Mouse (Mus musculus) heart, adult 8-10 months (tissue): Measurements from ENCODE around the gene Klhl33. TPM values are rescaled to one million over a fixed set of nuclear protein-coding genes. Genes with fewer than 3 reads are reported as not detected.
"Not testable (repeated sequence)": the region's sequence is repeated elsewhere in the genome, so short reads cannot be mapped to it uniquely, and the experiment has no call there.

Experiments used
- DNase-seq: peaks from one replicate; pipeline ENCODE4 v3.0.0; 2022; ENCODE audit warnings: low spot score
- total RNA-seq, 4 experiments: library from RNA; stranded (reverse); gene quantifications; 2 replicates each; pipeline ENCODE4 v1.2.4; 2022

Klhl33 gene
- total RNA-seq = 10 to 100 TPM; 13.4 to 33.6 (median 21.6) TPM

DNA sequence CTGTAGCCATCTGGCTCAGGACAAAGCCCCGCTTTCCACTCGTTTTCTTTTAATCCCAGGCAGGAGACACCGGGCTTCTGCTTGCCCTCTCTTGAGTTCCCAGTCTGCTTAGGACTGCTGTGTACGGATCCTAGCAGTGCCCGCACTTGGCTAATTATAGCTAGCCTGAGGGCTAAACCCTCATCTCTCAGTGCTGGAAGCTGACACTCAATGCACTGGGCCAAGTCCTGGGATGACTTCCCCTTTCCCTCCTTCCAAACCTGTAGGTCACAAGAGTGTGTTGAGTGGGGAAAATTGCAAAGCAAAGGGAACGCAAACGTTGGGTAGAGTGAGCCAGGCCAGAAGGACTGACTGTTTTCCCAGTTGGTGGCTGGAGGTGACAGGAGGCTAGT is at the start of gene Klhl33:
TSS of gene Klhl33 (minus strand) at position 134 of the 392 bp plus-strand sequence.
- peak; percentile 35 for DNase-seq

DNA sequence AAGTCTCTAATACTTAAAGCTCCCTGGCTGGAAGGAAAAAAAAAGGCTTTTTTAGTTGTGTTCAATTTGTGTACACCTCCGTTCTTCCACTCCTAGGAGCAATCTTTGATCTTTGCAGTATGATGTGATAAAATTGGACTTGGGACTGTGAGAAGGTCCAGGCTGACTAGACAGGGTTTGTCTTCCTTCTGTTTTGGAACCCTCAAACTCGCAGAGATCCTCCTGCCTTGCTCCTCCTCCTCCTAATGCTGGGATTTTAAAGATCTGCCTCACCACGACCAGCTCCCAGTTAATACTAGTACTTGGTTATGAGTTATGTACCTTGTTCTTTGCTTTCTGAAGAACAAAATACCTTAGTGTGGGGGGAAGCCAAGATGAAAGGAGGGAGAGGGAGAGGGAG is 48.2 kb upstream of the Klhl33 start:
- DNase-seq = not testable (repeated sequence)

DNA sequence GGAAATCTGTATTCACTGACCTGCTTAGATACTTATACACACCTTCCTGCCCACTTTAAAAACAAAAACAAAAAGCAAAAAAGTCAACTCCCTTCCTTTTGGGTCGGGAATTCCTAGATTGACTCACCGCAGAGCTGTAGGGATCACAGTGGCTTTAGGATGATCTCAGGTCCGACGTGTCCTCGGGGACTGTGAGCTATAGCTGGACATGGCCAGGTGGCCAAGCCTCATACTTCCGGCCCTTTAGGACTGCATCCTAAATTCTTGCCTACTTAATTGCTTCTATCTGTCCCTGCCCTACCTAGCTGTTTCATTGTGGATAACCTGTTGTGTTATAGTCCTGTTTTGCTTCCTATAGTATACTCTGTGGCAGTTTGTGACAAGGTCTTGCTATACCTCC is 47.8 kb upstream of the Klhl33 start:
- not testable (repeated sequence) for DNase-seq

DNA sequence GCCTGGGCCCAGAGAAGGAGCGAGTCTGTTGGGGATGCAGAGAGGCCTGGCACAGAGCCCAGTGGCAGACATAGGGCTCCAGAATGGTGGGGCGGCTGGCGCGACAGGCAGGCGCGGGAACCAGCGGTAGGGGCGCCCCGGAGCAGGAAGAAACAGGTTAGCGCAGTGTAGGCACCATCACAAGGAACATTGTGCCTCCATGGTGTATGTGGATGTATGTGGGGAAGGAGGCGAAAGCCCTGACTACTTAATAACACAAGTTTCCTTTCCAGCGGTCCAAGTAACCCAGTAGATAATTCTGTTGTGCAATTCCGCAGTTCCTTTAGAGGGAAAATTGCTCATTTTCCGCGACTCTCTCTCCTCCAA is 47.3 kb upstream of the Klhl33 start:
- not testable (repeated sequence) for DNase-seq

DNA sequence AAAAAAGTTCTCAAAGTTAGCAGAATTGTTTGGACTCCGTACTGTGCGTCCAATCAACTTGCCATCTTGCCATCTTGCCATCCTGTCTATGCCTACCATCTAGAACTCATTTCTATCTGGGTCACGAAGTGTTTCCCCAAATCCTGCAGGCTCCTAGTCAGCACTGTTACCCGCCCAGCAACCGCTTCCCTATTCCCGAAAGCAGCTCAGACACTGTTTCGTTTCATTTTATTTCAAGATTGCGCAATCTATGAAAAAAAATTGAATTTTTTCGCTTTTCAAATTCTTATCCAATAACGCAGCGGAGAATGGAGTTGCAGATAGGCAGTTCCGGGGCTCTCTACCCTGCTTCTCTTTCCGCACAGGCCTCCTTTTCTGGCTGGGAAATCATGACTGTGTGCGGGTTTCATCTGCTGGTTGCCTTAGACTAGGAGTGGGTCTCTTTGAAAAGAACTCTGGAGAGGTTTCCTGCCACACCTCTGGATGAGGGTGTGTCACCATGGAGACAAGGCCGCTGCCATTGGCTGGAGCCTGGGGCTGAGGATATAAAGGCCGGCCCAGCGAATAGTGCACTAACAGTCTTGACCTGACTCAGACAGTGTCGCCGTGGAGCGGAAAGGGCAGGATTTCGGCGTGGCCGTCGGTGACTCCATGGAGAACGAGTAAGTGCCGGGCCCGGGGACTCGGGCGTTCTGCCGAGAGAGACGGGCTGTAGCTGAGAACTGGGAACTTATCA is 46.8 kb upstream of the Klhl33 start, which contains the start of gene Gm49342:
TSS of gene Gm49342 (plus strand) at position 586 of the 736 bp plus-strand sequence.
- peak; percentile 98 for DNase-seq

DNA sequence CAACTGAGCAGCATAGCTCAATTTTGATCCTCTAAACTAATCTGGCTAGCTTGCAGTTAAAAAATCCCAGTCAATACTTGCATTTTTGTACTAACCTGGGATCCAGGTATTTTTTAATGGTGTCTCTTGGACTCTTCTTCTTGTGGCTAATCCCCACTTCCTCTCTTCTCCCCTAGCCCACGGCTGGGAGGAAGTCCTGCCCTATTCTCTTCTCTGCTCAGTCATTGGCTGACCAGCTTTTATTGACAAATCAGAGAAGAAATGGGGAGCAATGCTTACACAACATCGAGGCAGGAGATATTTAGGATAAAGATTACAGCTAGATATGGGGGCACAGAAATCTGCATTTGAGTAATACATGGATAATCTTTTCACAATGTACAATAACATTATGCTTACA is 41.6 kb upstream of the Klhl33 start:
- no peak for DNase-seq

DNA sequence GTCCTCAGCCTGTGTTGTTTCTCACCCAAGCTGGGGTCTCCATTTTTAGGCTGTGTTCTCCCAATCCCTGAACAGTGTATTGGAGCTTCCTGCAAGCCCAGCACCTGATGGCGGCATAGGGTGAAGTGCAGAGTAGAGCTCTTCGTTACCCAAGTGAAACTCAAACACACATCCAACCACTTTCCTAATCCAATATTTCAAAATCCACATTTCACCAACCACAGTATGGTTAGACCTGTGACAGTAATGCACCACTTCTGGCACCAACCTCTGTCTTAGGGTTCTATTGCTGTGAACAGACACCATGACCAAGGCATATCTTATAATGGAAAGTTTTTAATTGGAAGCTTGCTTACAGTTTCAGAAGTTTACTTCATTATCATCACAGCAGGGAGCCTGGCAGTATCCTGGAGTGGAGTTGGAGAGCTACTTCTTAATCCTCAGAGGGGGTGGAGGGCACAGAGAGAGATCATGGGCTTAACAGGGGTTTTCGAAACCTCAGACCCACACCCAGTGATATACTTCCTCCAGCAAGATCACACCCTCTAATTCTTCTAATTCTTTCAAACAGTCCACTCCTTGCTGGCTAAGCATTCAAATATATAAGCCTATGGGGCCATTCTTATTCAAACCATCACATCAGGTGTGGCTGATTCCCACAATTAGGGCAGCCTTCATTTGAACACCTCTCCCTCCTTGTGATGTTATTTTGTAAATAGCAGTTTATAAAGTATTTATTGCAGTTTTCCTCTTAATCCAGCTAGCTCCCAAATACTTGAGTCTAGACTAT is 41.0 kb upstream of the Klhl33 start:
- no peak for DNase-seq

DNA sequence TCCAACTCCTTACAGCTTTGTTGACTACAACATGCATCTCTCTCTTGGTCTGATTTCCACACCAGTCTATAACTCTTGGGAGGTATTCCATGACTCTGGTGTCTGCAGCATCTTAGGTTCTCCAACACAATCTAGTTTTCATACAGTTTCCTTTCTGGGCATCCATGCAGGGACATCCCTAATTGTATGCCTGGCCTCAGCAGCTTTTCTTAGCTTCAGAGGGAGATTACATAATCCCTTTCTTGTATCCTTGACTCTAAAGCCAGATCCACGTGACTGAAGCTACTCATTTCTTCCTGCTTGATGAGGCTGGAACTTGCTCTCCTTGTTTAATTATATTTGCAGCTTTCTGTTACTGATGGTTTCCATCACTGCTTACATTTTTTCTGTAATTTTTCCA is 39.3 kb upstream of the Klhl33 start:
- DNase-seq = no peak

DNA sequence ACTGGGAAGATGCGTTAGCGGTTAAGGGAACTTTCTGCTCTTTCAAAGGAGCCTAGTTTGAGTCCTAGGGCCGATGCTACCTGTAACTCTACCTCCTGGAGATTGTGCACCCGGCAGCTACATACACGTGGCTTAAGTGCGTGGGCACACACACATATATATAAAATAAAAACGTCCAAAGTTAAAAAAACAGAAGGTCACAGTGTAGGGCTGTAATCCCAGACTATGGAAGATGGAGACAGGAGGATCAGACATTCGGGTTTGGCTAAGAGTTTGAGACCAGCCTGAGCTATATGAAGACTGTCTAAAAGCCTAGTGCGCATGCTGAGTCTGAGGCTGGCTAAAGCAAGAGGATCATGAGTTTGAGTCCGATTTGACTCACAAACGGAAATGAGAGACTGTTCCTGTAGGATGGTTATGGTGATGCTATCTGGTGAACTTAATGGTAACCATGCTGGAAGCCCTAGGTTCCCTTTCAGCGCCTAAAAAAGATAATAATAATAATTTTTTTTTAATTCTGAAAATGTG is 34.2 kb upstream of the Klhl33 start:
- no peak for DNase-seq

DNA sequence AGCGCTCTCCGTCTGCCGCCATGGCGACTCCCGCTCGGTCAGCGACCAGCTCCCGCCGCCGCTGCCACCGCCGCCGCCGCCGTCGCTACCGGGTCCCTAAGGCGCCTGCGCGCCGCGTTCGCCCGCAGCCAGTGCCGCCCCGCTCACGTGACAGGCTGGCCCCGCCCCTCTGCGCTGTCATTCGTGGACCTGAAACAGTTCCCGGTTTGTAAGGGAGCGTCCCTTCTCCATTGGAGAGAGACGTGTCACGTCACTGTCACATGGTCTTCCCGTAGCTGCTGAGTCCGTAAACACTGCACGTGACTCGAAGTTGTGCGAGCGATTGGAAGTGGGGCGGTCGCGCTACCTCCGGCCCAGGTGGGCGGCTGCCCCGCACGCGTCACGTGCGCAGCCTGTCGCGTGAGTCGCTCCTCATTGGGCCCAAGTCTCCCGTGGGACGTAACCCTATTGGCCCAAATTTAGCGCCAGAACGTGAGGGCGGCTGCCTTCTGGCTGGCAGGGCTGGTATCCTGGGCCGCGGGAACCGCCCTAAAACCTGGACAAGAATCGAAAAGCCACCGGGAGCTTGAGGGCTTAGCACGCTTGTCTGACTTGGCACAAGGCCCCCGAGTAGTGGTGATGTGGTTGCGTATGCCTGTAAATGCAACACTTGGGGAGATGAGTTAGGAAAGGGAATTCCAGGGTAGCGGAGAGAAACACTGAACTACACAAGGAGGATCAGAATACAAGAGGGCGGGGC is 33.6 kb upstream of the Klhl33 start, which contains the start of the genes Pip4p1 and Pnp:
TSS of gene Pip4p1 (minus strand) at position 103 of the 739 bp plus-strand sequence.
TSS of gene Pnp (plus strand) at position 329 of the 739 bp plus-strand sequence.
- peak; percentile 99 for DNase-seq

DNA sequence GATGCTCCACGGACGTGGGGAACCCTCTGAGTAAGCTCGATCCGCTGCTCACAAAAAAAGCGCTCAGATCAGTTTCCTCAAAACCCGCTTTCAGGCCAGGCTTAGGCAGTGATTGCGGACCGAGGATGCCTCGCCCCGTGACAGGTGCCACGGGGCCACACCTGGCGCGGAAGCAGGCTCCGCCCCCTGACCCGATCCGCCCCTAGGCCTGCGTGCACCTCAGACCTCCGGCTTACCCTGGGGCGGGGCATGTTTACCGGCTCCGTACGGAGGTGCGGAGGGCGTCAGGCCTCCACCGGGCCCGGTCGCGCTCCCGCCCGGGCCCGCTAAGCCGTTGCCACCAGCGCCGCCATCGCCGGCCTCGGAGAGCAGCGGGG is 33.1 kb upstream of the Klhl33 start:
- DNase-seq = no peak

DNA sequence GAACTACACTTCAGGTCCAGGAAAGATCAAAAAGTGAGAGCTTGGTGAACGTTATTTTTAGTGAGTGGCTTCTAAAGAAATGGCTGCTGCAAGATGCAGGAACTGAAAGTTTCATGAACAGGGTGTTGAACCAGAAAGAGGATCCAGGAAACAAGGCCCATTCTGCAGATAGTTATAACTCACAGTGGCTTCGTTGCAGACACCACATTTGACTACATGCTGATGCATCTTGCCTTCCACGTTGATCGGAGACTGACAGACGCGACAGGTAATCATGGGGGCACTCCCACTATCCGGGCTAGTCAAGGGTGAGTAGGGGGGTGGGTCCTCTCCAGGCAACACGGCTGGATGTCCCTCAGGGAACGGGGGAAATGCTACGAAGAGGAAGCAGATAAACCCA is 32.6 kb upstream of the Klhl33 start:
- DNase-seq = no peak

DNA sequence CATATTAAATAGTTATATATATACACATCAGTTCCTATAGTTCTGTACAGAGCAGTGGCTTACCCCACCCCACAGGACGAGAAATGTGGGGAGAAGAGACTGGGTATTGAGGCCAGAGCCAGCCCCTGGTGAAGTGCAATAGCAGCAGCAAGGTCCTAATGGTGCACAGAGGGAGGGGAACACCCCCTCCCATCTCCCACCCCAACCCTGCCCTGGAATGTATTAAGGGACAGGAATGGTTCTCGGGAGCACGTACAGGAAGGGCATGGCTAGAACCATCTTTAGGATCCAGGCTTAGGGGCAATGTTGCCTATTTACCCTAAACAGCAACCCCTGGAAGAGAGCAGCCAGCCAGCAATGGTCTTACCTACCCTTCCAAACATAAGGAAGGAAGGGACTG is 30.1 kb upstream of the Klhl33 start:
- DNase-seq = no peak

DNA sequence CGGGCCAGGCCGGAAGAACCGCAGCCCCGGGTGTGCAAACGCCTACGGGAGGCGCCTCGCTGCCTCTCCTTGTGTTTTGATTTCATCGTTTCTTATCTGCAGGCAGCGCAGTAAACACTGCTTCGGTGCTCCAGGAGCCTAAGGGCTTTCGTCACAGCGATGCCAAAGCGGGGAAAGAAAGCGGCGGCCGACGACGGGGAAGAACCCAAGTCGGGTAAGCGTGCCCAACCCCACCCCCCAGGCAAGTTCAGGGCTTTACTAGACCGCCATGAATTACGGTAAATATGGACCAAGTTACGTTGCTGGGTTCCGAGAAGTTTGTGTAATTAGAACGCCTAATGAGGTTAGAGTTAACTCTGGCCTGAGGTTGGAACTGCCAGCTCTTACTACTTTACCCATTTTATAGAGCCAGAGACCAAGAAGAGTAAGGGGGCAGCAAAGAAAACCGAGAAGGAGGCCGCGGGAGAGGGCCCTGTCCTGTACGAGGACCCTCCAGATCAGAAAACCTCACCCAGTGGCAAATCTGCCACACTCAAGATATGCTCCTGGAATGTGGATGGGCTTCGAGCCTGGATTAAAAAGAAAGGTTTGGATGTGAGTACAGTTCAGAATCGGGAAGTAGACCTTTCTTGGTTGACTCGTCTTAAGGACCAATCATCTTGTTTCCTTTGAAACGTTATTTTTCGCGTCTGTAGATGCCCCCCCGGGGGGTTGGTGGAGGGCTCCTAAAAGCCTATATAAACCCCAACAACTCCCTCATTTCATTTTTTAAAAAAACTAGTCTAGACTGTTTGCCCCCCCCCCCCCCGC is 28.0 kb upstream of the Klhl33 start:
- DNase-seq = no peak

DNA sequence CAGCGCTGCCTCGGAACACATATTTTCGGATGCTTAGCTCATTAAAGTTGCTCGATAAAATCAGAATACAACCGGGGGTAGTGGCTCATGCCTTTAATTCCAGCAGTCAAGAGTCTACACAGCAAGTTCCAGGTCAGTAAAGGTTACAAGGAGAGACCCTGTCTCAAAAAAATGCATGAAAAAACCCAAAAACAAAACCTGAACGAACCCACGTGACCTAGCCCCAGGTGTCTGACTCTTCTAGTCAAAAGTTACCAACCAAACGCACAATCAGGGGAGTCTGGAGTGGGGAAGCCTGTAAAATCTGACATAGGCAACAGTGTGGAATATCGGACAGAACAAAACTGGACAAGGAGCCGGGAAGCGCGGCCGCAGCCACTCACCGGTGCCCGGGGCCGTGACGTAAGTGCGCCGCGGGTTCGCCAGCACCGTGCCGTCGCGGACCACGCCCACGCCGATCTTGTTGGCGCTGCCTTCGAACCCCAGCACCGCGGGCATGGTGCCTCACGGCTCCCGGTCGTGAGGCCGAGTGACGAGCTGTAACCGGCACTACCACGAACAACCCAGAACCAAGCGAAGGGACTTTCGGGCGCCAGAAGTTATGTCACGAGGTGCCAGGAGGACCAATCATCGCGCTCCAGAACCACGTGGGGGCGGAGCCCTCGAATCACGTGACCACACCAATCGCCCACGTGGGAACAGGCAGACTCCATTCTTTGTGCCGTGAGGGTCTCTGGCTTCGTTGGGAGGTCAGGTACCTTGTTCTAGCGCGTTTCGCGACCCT is 27.2 kb upstream of the Klhl33 start, which contains the start of the genes Osgep and Apex1:
TSS of gene Osgep (minus strand) at position 613 of the 784 bp plus-strand sequence.
TSS of gene Apex1 (plus strand) at position 688 of the 784 bp plus-strand sequence.
- DNase-seq = peak; percentile 95

DNA sequence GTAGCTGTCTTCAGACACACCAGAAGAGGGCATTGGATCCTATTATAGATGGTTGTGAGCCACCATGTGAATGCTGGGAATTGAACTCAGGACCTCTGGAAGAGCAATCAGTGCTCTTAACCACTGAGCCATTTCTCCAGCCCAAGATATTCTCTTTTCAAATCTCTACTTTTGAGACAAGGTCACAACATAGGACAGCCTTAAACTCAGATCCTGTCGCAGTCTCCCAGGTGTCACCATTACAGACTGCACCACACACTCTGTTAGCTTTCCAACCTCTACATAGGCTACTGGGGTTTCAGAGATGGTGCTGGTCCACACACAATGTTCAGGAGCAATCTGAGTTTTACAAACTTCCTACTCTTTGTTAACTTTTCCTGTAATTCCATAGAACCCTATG is 26.1 kb upstream of the Klhl33 start:
- DNase-seq = not testable (repeated sequence)

DNA sequence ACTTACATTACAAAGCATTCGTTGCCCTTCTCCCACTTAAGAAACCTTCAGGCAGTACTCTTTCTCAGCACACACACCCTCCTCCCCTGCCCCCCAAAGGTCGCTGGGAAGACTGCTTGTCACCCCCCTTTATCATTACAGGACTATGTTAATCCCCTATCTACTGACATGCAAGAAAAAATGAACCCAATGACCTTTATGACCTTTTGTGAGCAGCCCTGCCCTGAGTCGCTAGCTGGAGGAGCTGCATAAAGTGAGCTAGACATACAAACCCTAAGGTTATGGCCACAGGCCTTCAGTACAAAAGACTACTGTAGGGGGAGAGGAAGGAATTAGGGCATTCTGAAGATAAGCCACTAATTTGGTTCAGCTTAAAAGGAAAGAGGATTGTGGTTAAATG is 14.0 kb upstream of the Klhl33 start:
- DNase-seq = no peak

DNA sequence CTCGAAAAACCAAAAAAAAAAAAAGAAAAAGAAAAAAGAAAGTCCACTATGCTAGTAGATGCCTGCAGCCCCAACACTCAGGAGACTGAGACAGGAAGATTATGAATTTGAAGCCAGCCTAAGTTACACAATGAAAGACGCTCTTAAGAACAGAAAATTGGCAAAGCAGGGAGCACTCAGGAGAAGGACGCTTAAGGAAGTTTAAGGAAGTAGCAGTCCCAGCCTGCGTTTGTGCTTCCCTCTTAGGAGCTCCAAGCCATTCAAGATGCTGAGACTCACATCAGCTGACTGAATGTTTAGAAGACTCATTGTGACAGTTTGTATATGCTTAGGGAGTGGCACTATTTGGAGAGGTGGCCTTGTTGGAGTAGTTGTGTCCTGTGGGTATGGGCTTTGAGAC is 10.8 kb upstream of the Klhl33 start:
- DNase-seq = no peak

DNA sequence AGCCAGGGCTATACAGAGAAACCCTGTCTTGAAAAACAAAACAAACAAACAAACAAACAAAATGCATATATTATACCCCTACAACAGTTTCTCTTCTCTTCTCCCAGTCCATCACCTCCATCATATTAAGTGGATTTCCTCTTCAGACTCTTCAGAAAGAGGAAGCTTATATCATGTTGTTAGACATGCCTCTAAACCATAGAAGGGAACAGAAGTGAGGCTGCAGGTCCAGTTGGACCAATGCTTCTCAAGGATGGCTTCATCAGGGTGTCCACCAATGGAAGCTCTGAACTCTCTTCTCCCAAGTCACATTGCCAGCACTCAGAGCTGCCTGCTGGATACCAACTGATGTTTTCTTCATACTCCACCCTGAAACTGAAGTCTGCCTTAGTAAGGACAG is 8.0 kb upstream of the Klhl33 start:
- not testable (repeated sequence) for DNase-seq

DNA sequence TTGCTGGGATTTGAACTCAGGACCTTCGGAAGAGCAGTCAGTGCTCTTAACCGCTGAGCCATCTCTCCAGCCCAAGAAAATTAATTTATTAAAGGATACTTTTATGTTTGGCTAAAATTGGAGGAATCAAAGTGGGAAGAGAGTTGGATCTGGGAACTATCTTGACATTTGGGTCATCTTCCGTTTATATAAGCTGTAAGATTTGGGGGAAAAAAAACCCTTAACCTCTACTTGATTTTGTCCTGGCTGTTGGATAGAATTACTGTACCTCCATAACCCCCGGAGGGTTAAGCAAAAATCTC is 7.5 kb upstream of the Klhl33 start:
- DNase-seq = no peak
